Mouse (Mus musculus): ENCODE measurements around the gene Sh3bgrl3. TPM values are rescaled to one million over a fixed set of nuclear protein-coding genes. Genes with fewer than 3 reads are reported as not detected.

Gene Sh3bgrl3
- total and polyA plus RNA-seq, 3 experiments = 128 to 362 (median 153) TPM

- TF ChIP-seq SIN3A (IDR thresholded peaks at IDR 0.05; ENCODE audit: low read length) (peak; percentile 72), USF2 (conservative IDR thresholded peaks at IDR 0.05; ENCODE audit: low read depth, low read length) (no peak), RCOR1 (conservative IDR thresholded peaks at IDR 0.05; ENCODE audit: low read depth, low read length) (no peak), MXI1 (IDR thresholded peaks at IDR 0.05; ENCODE audit: low read depth, low read length) (0 out of 2 replicates have a peak, but pooled peaks have one; percentile 13), ZMIZ1 (IDR thresholded peaks at IDR 0.05; ENCODE audit: low read depth, low read length) (peak; percentile 74), CTCF (conservative IDR thresholded peaks at IDR 0.05 in 1 of 2, IDR thresholded peaks at IDR 0.05 in 1 of 2; ENCODE audit: low read depth in 2 of 2, low read length in 2 of 2) (no peak), BHLHE40 (IDR thresholded peaks at IDR 0.05; ENCODE audit: low read depth, low read length) (0 out of 2 replicates have a peak, but pooled peaks have one; percentile 26), RAD21 (IDR thresholded peaks at IDR 0.05; ENCODE audit: low read depth, low read length) (no peak), POLR2AphosphoS2 (IDR thresholded peaks at IDR 0.05; ENCODE audit: low read depth, low read length) (peak; percentile 55; the same call in 1 of the 2 replicates)
Observed at GRCm38 (mm10) chr4:134100245-134100644, 28.3 kb downstream of the Sh3bgrl3 start (continued).

GRCm38 (mm10) chr4:134098628-134099027 is 30.0 kb downstream of the Sh3bgrl3 start:
- dilution Hi-C loops (cut with MboI; ENCODE audit: extremely low pct_ligation_motif_present, extremely low pct_unique_long_range_greater_than_20kb, low sequenced_read_pairs) = no loop called here
- peaks cover 6 to 7% of the 10 kb centered on the region in 2 experiments for H3K36me3 ChIP-seq (replicated peaks in 1 of 2; ENCODE audit: control insufficient read depth in 1 of 2, insufficient read depth in 1 of 2, low read length in 1 of 2)
- in situ Hi-C loops (cut with MboI; ENCODE audit: low pct_ligation_motif_present, low pct_unique_long_range_greater_than_20kb, low sequenced_read_pairs) = loop anchor here (25.0 kb wide), 1 partner anchor 511 kb away; the partner anchor contains the start of gene Gpn2
- peak; percentile 94 for DNase-seq (ENCODE audit: extremely low read depth)
- no peaks in the 10 kb centered on the region for H3K9me3 ChIP-seq (replicated peaks; ENCODE audit: low read length)
- no peaks in the 10 kb centered on the region for H3K27me3 ChIP-seq (replicated peaks)
- H3K4me1 ChIP-seq (ENCODE audit: control insufficient read depth in 1 of 2, insufficient read depth in 2 of 2) = peaks cover 11 to 38% of the 10 kb centered on the region in 2 experiments
- peak overlapping the region; percentile 81 for H3K4me2 ChIP-seq (ENCODE audit: insufficient read depth, low read depth, poor library complexity, severe bottlenecking)
- H3K9ac ChIP-seq (ENCODE audit: insufficient read depth, low read depth) = peak overlapping the region; percentile 97
- H3K4me3 ChIP-seq (replicated peaks in 1 of 3; ENCODE audit: low read depth in 2 of 3, low read length in 2 of 3, poor library complexity in 1 of 3) = peak overlapping the region; percentile 33 to 64 (median 57)
- peak overlapping the region; percentile 100 for H3K27ac ChIP-seq (ENCODE audit: insufficient read depth, low read depth)
- H3K79me2 ChIP-seq (replicated peaks; ENCODE audit: control insufficient read depth, extremely low read depth, insufficient read depth, poor library complexity, severe bottlenecking) = peaks cover 16% of the 10 kb centered on the region
- no peak for TF ChIP-seq MAFK (IDR thresholded peaks at IDR 0.05; ENCODE audit: insufficient replicate concordance, low read length)
- TF ChIP-seq SMC3 (IDR thresholded peaks at IDR 0.05; ENCODE audit: low read depth, low read length) = peak; percentile 31
- no peak for TF ChIP-seq ZKSCAN1 (IDR thresholded peaks at IDR 0.05; ENCODE audit: borderline replicate concordance, low read depth, low read length)
- TF ChIP-seq MYC (IDR thresholded peaks at IDR 0.05; ENCODE audit: low read depth, low read length) = 0 out of 2 replicates have a peak, but pooled peaks have one; percentile 66
- TF ChIP-seq RCOR1 (conservative IDR thresholded peaks at IDR 0.05; ENCODE audit: low read depth, low read length) = peak; percentile 95
- peak; percentile 91 for TF ChIP-seq EP300 (IDR thresholded peaks at IDR 0.05; ENCODE audit: low read length)
- peak; percentile 98 for TF ChIP-seq TCF12 (IDR thresholded peaks at IDR 0.05; ENCODE audit: low read depth, low read length)
- TF ChIP-seq MAX (IDR thresholded peaks at IDR 0.05; ENCODE audit: low read length) = peak; percentile 69
- TF ChIP-seq USF1 (IDR thresholded peaks at IDR 0.05; ENCODE audit: low read depth, low read length) = no peak
- peak; percentile 89 for TF ChIP-seq MAZ (IDR thresholded peaks at IDR 0.05; ENCODE audit: low read depth, low read length)
- TF ChIP-seq ETS1 (conservative IDR thresholded peaks at IDR 0.05; ENCODE audit: low read depth, low read length) = peak; percentile 86
- TF ChIP-seq E2F4 (IDR thresholded peaks at IDR 0.05; ENCODE audit: insufficient replicate concordance, low read depth, low read length) = no peak
- TF ChIP-seq NELFE (IDR thresholded peaks at IDR 0.05; ENCODE audit: low read depth, low read length) = peak; percentile 68
- TF ChIP-seq SIN3A (IDR thresholded peaks at IDR 0.05; ENCODE audit: low read length) = peak; percentile 90
- no peak; the same call in 1 of the 2 replicates for TF ChIP-seq RAD21 (IDR thresholded peaks at IDR 0.05; ENCODE audit: low read depth, low read length)
- peak; percentile 57; the same call in 1 of the 2 replicates for TF ChIP-seq NRF1 (IDR thresholded peaks at IDR 0.05; ENCODE audit: low read depth, low read length)
- peak; percentile 69 for TF ChIP-seq HCFC1 (IDR thresholded peaks at IDR 0.05; ENCODE audit: low read depth, low read length)
- TF ChIP-seq TBP (conservative IDR thresholded peaks at IDR 0.05; ENCODE audit: low read depth, low read length) = peak; percentile 73; the same call in 1 of the 2 replicates
- TF ChIP-seq UBTF (IDR thresholded peaks at IDR 0.05; ENCODE audit: low read depth, low read length) = no peak; the same call in 1 of the 2 replicates
- 0 out of 2 replicates have a peak, but pooled peaks have one; percentile 33 for TF ChIP-seq JUN (IDR thresholded peaks at IDR 0.05; ENCODE audit: insufficient read depth, low read depth, low read length)
- peak; percentile 69; the same call in 1 of the 2 replicates for TF ChIP-seq POLR2AphosphoS2 (IDR thresholded peaks at IDR 0.05; ENCODE audit: low read depth, low read length)
- TF ChIP-seq MXI1 (IDR thresholded peaks at IDR 0.05; ENCODE audit: low read depth, low read length) = peak; percentile 60; the same call in 1 of the 2 replicates
- TF ChIP-seq BHLHE40 (IDR thresholded peaks at IDR 0.05; ENCODE audit: low read depth, low read length) = peak; percentile 79
- peak; percentile 69 for TF ChIP-seq POLR2A (IDR thresholded peaks at IDR 0.05; ENCODE audit: low read depth, low read length)
- peak; percentile 98 for TF ChIP-seq CHD2 (IDR thresholded peaks at IDR 0.05; ENCODE audit: low read length)
- no peak for TF ChIP-seq PAX5 (IDR thresholded peaks at IDR 0.05; ENCODE audit: low read length)
- TF ChIP-seq GABPA (IDR thresholded peaks at IDR 0.05; ENCODE audit: insufficient replicate concordance, low read depth, low read length) = no peak
- no peak for TF ChIP-seq USF2 (conservative IDR thresholded peaks at IDR 0.05; ENCODE audit: low read depth, low read length)
- no peak for TF ChIP-seq ZNF384 (IDR thresholded peaks at IDR 0.05; ENCODE audit: low read depth, low read length)
- no peak for TF ChIP-seq CTCF (conservative IDR thresholded peaks at IDR 0.05 in 1 of 2, IDR thresholded peaks at IDR 0.05 in 1 of 2; ENCODE audit: low read depth in 2 of 2, low read length in 2 of 2)
- TF ChIP-seq MEF2A (IDR thresholded peaks at IDR 0.05; ENCODE audit: borderline replicate concordance, low read depth, low read length) = peak; percentile 90
- no peak; the same call in 1 of the 2 replicates for TF ChIP-seq CHD1 (IDR thresholded peaks at IDR 0.05; ENCODE audit: low read depth, low read length)
- peak; percentile 92 for TF ChIP-seq ELF1 (IDR thresholded peaks at IDR 0.05; ENCODE audit: low read depth, low read length)
- peak; percentile 62; the same call in 1 of the 2 replicates for TF ChIP-seq KAT2A (IDR thresholded peaks at IDR 0.05; ENCODE audit: insufficient replicate concordance, low read length)

Data from CH12.LX (cell line).